Mouse (Mus musculus): Measurements from ENCODE around the gene Mark3.
"Not testable (repeated sequence)": the region's sequence is repeated elsewhere in the genome, so short reads cannot be mapped to it uniquely, and the experiment has no call there.

The Mark3 gene

DNA sequence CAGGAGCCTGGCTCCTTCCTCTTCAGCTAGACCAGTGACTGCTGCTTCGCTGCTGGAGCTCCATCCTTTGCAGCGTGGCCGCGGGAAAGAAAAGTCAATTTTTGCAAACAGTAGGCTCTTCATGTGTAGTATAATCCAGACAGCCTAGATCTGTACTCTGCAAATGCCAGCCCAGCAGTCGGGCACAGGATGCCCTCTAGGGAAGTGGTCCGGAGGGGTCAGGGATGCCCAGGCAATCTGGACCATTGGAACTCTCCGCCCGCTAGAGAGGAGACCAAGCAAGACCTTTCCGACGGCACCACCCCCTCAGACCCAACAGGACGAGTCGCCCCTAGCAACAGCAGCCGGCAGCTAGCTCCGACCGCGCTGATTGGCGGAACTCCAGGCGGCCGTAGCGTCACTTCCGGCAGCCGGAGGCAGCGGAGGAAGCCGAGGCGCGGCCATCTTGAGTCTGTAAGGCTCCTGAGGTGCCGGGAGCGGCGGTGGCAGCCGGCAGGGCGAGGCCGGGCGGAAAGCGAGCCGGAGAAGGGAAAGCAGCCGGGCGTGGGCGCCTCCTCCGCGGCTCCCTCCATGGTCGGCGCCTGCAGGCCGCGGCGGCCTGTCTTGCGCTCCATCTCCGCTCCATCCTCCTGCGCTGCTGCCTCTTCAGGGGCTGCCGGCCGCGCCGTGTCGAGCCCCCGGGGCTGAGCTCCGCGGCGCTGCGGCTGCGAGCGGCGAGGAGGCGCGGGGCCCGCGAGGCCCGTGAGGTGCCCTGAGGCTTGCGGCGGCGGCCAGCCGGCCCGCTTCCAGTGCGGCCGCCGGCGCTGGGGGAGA is at the start of gene Mark3:
Gene Mark3, plus strand, starts transcription at position 450 of the 813 bp plus-strand sequence.
- DNase-seq (ENCODE audit: low spot score in 2 of 2): peak; percentile 92

DNA sequence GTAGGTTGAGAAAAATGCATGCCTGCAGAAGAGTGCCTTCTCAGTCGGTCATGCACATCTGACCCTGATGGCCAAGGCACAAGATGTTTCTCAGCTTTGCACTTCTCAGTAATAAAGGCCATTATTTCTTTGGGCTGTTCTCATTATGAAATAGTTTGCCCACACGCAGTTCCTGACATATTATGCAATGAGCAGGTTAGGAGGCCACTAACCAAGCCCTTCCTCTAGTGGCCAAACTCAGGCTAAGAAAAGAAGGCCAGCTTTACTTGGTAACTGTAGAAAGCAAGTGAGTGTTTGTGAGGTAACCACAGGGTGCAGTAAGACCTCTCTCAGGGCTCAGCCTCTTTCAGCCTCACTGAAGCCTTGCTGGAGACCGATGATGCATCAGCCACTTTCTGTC is 49.4 kb upstream of the Mark3 start:
- no peak for DNase-seq (ENCODE audit: low spot score in 2 of 2)

DNA sequence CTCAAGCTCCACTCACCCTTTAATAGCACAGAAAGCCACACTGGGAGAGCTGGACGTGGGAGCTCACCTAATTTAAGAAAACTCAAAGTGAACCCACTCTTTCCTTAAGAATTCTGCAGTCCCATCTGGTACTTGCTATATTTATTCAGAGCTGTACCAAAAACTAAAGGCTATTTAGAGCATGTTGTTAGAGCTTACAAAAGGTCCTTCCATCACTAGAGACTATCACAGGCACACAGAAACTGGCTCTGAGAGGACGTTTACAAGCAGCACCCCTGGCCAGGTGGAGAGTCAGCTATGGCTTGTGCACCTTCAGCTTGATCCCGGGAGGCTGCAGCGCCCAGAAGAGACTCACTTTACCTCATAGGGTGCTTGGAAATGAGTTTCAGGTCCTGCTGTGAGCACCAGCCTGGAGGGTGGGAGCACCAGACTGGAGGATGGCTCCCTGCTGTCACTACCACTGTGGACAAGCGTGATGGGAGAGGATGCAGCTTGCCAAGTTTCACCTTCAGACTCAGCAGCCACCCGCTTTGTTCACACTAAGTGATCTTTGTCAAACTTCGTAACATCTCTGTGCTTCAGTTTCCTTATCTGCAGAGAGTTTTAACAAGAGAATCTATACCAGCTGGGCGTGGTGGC is 46.6 kb upstream of the Mark3 start:
- no peak for DNase-seq (ENCODE audit: low spot score in 2 of 2)

DNA sequence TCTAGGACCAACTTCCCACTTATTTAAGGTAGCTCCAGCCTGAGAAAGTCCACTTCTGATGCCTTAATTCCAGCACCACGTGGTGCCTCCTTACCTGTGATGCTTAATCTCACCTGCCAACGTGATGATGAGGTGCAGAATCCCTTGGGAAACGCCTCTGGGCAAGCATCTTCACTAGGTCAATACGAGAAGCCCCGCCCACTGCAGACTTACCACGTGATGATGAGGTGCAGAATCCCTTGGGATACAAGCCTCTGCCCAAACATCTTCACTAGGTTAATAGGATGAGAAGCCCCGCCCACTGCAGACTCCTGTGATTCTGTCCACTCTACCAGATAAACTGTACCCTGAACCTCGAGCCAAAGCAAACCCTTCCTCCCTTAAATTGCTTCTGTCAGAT is 45.1 kb upstream of the Mark3 start:
- DNase-seq (ENCODE audit: low spot score in 2 of 2): no peak

DNA sequence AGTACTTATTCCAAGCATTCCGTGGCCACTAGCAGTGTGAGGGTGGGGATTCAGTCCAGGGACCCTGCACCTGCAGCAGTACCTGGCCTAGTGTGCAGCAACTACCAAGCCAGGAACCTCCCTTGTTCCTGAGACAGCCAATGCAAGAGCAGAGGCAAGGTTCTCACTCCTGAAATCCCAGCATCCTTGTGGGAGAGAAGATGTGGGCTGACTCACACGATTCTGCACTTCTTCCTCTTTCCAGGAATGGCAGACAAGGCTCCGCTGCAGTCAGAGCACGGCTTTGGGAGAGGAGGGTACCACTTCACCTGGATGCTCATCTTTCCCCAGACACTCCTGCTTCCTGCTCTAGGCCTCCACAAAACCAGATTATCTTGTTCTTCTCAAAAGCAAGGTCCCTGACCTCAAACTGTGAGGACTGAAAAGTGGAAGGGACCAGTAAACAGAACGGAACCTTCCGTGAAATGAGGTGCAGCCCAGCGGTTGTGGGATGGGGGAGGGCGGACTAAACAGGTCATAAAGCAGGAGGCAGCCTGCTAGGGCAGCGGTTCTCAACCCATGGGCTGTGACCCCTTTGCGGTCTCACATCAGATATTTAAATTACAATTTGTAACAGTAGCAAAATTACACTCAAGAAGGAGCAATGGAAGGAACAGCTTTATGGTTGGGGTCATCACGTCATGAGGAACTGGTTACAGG is 41.1 kb upstream of the Mark3 start:
- DNase-seq (ENCODE audit: low spot score in 2 of 2): no peak

DNA sequence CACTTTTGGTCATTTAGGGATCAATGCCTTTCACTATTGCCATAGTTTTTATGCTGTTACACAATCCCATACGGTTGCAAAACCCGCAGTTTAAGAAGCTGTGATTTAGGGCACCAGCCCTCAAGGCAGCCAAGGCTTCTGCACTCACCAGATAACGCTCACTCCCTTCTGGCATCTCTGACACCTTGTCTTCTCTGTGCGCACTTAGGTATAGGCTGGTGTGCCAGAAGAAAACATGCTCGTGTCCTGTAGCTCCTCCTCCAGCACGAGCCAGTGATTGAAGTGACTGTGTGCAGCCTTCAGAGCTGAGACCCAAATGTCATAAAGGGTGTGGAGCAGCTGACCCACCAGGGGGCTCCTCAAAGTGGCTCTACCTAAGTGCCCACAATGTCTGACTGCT is 39.0 kb upstream of the Mark3 start:
- no peak for DNase-seq (ENCODE audit: low spot score in 2 of 2)

DNA sequence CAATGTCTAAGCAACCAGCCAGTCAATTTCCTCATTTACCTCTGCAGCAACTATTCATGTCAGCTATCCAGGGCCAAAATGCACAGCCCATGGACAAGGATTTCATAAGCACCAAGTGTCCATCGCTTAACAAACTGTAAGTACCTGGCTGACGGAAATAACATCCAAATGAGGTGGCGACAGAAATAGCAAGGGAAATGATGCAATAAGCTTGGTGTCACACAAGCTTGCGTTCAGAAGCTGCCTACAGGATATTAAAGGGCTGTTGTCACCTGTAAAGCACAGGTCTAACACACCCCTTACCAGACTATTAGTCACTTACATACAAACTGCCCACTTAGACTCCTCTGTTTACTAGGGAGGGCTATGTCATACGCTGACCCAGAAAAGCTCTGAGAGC is 38.6 kb upstream of the Mark3 start:
- no peak for DNase-seq (ENCODE audit: low spot score in 2 of 2)

DNA sequence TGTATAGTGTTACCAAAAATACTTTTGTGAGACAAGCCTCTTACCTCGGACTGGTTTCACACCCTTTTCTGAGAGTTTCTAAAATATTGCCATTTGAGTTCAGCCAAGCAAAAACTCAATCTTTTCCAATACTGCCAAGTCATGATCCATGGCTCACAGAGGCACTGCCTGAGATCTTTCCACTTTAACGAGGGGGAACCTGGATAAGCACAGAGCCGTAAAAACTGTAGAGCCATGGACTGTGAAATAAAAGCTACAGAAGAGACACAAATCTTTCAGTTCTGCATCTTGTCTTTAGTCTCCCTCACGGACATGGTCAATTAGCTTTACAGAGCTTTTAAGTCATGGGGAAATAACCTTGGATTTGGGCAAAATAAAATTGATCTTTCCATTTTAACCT is 37.6 kb upstream of the Mark3 start:
- DNase-seq (ENCODE audit: low spot score in 2 of 2): no peak

DNA sequence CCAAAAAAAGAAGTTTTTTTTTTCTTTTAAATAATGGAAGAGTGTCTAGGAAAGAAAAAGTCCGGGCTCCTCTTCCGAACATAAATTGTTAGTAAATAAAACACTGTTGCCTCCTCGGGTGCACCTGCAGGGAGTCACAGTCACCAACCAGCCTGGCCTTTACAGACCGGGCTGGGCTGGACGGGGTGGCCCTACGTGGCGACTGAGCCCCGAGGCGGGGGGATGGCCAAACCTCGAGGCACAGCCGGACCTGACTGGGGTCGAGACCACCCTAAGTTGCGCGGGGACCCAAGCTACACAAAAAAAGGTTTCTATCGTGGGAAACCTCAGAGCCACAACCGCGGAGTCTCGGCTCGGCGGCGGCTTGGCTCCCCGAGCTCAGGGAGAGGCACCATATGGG is 37.0 kb upstream of the Mark3 start:
- DNase-seq (ENCODE audit: low spot score in 2 of 2): peak in 1 of 2 experiments; percentile 39

DNA sequence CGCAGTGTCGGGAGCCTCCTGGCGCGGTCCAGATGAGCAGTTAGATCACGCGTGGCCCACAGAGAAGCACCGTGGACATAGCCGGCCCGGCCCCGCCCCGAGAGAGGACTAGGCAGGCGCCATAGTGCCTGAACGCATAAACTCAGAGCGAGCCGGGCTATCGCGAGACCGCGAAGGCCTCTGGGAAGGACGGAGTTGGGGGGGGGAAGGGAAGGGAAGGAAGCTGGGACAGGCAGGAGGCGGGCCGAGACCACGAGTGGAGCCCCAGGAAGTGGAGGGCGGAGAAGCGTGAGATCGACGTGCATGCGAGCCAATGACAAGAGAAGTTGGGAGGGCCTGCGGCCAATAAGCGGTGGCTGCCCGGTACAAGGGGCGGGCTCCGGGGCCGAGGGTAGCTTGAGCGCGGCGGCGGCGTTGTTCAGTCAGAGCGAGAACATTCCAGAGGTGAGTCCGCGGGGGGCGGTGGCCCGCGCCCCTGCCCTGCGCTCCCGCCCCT is 36.5 kb upstream of the Mark3 start, which contains the start of gene Eif5:
Gene Eif5, plus strand, starts transcription at position 221 of the 496 bp plus-strand sequence.
- DNase-seq (ENCODE audit: low spot score in 2 of 2): peak; percentile 98 to 99

DNA sequence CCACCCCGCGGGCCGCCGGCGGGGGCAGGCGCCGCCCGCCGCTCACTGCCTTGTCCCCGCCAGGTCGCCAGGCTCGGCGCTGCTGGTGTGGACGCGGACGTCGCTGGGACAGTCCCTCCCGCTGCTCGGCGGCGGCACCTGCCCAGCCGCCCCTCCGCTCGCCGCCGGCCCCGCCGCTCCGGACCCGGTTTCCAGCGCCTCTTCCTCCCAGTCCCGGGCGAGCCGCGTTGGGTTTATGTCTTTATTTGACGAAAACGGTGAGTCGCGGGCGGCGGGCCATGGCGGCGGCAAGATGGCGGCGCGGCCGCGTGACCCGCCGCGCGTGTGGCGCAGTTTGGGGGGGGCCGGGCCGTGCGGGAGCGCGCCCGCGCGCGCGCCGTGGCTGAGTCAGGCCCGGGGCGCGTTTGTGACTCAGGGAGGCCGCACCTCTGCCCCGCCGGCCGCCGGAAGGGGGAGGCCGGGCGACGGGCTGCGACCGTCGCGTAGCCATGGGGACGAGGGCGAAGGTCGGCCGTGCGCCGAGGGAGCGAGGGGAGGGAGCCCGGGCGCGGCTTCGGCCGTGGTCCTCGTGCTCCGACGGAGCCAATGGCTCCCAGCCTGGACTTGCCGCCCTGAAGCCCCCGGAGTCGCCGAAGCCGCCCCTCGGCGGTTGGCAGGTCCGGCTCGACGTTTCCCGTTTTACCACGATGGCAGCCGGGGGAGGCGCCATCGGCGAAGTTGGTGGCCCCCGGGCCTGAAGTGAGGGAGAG is 35.9 kb upstream of the Mark3 start:
- peak; percentile 57 to 73 for DNase-seq (ENCODE audit: low spot score in 2 of 2)

DNA sequence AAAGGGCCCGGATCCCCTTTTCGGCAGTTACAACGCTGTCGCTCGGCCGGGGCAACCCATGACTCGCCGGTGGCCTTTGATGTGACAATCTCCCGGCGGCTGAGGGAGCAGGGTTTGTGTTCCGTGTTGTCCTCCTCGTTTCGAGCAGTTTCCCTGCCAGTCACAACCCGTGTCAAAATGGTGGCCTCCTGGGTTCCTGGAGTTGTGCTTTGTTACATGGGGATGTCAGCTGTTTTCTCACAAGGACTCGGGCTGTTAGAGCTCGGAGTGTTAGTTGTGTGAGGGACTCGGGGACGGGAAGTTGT is 35.3 kb upstream of the Mark3 start:
- DNase-seq (ENCODE audit: low spot score in 2 of 2): peak in 1 of 2 experiments; percentile 43

DNA sequence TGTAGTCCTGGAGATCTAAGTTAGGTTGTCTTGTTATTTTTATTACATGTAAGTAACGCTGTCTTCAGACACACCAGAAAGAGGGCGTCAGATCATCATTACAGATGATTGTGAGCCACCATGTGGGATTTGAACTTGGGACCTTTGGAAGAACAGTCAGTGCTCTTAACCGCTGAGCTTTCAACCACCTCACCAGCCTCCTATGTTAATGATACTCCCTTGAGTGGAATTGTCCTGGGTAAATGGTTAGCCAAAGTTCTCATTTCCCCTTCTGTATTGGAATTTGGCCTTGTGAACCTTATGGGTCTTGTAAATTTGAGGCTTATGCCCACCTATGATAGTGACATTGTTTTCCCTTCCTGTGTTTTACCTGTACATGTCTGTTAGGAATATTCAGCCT is 27.3 kb upstream of the Mark3 start:
- DNase-seq (ENCODE audit: low spot score in 2 of 2): no peak

DNA sequence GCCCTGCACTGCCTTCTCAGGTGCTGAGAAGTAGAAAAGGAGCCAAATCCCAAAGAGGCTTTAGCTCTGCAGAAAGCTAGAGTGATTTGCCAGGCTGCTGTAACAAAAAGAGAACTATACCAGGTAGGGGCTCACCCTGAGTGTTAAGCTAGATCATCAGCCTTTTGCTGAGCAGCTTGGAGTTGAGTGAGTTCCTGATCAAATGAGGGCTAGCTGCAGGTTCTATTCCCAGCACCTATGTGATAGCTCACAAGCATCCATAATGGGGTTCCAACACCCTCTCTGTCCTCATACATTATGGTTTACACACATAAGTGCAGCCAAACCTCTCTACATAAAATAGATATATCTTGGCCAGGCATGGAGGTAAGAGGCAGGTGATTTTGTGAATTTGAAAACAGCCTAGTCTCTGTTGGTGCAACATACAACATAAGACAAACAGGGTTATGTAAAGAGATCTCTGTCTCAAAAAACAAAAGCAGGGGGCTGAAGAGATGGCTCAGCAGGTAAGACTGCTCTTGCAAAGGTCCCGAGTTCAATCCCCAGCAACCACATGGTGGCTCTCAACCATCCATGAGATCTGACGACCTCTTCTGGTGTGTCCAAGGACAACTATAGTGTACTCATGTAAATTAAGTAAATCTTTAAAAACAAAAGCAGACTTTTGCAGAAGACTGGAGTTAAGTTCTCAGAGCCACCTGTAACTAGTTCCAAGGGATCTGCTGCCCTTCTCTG is 25.6 kb upstream of the Mark3 start:
- no peak for DNase-seq (ENCODE audit: low spot score in 2 of 2)

DNA sequence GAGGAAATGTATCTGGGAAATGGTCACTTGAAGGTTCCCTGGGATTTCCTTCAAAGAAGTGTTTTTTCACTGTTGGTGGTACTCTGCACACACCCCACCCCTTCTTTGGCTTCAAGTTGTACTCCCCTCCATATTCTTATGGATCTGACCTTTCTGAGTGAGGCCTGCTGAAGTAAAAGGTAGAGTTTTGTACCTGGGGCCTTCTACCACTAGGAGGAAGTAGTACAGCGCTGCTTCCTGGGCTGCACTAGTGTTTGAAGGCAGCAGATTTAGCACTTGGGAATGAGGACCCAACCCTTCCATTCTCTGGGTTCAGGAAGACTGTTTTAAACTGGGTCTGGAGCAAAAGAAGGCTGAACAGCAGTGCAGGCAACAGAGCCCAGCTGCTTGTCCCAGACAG is 23.6 kb upstream of the Mark3 start:
- DNase-seq (ENCODE audit: low spot score in 2 of 2): no peak

DNA sequence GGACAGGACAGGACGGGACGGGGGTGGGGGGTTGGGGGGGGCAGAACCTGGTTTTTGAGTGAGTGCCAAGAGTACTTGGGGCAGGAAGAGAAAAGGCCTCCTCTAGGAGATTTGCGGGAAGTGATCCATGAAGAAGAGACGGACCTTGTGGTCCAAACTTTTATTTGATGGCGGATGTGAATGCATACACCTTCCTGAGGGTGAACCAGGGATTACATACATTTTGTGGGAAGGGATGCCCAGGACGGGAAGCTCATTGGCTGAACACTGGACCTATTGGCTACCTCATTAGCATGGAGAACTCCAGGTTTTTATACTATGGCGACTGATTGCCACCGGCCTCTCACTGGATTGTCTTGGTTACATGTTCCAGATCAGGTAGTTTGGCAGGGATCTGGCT is 22.0 kb upstream of the Mark3 start:
- DNase-seq (ENCODE audit: low spot score in 2 of 2): no peak

DNA sequence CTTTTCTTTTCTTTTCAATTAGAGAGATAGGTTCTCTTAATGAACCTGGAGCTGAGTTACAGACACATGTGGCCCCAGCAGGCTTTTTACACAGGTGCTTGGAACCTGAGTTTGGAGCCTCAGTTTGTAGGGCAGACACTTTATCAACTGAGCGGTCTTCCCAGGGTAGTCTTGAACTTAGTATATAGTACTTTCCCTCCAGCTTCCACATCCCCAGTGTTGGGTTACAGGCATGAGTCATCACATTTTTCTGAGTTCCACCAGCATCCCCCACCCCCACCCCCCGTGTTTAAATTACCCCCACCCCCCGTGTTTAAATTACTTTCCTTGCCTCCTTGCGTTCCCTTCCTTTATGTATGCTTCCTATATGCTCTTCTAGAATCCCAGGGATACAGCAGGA is 19.0 kb upstream of the Mark3 start:
- no peak for DNase-seq (ENCODE audit: low spot score in 2 of 2)

DNA sequence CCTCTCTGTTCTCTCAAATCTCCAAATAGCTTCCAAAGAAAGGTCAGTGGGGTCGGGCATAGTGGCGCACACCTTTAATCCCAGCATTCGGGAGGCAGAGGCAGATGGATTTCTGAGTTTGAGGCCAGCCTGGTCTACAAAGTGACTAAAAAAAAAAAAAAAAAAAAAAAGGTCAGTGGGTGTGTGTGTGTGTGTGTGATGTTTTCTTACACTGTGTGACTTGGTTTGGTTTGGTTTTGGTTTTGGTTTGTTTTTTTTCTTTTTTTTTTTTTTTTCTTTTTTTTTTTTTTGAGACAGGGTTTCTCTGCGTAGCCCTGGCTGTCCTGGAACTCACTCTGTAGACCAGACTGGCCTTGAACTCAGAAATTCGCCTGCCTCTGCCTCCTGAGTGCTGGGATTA is 18.4 kb upstream of the Mark3 start:
- DNase-seq (ENCODE audit: low spot score in 2 of 2): not testable (repeated sequence)

DNA sequence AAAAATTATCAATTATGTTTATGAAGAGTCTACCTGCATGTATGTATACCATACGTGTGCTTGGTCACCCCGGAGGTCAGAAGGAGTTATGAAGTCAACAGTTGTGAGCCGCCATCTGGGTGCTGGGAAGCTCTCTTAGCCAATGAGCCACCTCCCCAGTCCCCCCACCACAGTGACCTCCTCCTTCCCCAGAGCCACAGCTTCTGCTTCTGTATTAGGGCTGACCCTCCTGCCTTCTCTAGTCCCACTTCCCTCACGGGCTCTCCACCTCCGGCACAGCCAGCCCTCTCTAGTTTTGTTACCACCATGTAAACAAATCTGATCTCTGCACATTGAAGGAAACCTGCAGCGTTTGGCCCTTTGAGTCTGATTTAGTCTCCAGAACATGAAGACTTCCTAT is 16.8 kb upstream of the Mark3 start:
- no peak for DNase-seq (ENCODE audit: low spot score in 2 of 2)

DNA sequence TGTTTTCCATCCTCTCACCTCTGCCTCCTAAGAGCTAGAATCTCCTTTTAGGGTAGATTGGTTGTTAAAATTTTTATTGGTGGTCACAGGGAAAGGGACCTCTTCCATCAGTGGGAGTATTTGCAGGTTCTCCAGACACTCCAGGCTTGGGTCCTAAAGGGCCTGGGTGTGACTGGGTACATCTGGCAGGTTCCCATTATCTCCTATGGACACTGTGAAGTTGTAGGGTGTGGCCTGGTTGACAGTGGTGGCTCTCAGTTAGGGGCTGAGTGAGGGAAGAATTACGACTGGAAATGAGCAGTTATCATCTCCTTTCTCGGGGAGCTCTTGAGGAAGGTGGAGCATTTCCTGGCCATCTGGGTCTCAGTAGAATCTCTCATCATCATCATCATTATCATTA is 15.7 kb upstream of the Mark3 start:
- DNase-seq (ENCODE audit: low spot score in 2 of 2): no peak

DNA sequence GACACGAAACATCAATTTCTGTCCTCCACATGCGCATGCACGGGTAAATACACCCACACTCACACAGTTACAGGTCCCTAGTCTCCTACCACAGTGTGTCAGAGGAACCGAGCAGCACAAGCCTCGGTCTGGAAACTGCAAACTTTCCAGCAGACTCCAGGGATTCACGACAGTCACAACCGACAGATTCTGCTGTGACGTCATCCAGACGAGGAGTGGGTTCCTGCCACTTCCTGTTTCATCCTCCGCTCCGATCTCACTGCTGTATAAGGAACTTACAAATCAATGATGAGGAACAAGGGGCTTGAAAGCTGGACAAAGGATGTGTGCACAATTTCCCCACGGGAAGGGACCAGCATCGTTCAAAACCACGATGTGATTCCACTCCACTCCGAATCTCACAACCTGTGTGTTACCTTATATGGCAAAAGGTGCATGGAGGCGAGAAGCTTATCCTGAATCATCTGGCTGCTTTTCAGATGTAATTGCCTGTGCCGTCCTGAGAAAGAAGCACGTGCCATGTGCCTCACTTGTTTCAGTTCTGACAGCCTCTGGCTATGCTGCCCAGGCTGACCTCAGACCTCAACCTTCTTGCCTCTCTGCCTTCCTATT is 14.6 kb upstream of the Mark3 start:
- DNase-seq (ENCODE audit: low spot score in 2 of 2): peak; percentile 13 to 60

Measured in thymus, postnatal 10 days (tissue).